Mouse (Mus musculus) gastrocnemius, postnatal 10 days (tissue): ENCODE measurements around the gene Tmem86a. TPM values are rescaled to one million over a fixed set of nuclear protein-coding genes. Genes with fewer than 3 reads are reported as not detected.

Experiments
- DNase-seq: peaks from one replicate; pipeline ENCODE4 v3.0.0; 2021; ENCODE audit warnings: mixed read lengths
- total RNA-seq, 2 experiments: library from RNA; stranded (reverse); gene quantifications; 2 replicates each; pipeline ENCODE4 v1.2.3; 2021

The Tmem86a gene
- total RNA-seq, 2 experiments from 2014 or later = 8.2 to 9.0 TPM

- no peak for DNase-seq
Measured at GRCm38 (mm10) chr7:47027520-47027919, 22.9 kb upstream of the Tmem86a start.

DNA sequence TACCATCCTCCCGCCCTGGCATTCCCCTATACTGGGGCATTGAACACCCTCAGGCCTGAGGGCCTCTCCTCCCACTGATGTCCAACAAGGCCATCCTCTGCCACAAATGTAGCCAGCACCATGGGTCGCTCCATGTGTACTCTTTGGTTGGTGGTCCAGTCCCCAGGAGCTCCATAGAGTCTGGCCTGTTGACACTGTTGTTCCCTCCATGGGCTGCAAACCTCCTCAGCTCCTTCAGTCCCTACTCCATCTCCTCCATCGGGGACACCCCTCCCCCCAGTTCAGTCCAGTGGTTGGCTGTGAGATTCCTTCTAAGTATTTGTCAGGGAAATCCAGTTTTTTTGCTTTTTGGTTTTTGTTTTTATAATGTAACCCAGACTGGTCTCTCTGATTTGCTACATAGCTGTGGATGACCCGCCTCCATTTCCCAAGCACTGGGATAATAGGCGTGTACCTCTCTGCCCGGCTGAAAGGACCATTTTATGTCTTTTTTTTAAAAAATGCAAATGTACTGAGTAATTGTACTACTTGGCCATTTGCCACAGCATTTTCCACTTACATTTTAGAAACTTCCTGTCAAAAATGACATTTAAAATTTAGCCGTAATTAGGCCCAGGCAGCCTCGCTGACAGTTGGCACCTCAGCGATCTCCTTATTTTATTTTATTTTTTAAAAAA, 19.7 kb upstream of the Tmem86a start:
- DNase-seq = no peak

GRCm38 (mm10) chr7:47031371-47031770, 19.0 kb upstream of the Tmem86a start:
- no peak for DNase-seq

DNA sequence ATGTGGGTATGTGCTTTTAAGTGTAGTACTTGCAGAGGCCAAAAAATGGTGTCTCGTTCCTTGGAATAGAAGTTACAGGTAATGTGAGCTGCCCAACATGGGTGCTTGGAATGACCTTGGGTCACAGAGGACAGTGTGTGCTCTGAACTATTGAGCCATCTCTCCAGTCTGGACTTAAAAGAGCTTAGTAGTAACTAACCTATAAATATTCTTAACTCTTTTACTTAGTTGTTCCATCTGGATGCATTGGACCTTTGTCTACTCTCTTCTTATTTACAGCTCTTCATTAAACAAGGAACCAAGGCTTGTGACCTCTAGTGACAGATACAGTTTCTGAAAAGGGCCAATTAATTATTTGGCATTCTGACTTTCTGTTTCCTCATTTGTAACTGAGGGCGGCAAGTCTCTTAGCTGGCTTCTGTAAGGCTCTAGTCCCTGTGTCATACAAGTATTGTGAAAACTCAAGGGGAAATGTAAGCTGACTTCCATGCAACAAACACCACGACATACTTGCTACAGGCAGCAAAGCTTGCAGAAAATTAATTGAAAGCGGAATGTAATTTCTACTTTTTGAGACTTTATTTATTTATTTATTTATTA, 15.5 kb upstream of the Tmem86a start:
- no peak for DNase-seq

- DNase-seq = no peak
Measured at GRCm38 (mm10) chr7:47035426-47035825, 15.0 kb upstream of the Tmem86a start.

DNA sequence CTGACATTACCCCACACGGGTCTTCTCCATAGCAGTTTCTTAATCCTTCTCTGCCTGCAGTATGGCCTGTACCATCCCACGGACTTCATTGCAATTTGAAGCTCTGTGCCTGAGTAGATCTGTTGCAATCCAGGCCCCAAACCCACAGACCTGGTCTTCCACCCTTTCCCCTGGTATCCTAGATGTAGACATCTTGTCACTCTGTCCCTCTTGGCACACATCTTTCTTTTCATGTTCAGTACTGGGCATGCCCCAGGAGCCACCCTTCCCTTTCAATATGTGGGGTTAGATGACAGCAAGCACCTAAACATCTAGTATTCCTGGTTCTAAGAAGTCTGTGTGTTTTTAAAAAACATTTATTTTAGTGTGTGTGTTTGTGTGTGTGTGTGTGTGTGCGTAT, 8.7 kb upstream of the Tmem86a start:
- no peak for DNase-seq

DNA sequence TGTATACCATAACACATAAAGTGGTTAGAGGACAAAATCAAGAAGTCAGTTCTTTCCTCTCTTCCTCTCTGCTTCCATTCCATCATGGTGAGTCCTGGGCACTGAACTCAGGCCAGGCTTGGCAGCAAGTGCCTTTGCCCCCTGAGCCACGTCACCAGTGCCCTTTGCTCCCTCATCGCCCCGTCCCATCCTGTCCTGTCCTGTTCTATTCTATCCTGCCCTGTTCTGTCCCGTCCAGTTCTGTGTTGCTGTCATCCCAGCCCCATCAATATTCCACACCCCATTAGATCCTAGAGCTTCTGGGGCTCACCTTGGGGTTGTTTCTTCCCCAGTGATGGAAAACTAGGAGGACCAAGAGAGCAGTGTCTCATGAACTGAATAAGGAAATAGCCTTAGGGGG, 8.3 kb upstream of the Tmem86a start:
- DNase-seq = no peak

GRCm38 (mm10) chr7:47042823-47043490, 7.4 kb upstream of the Tmem86a start:
- DNase-seq = no peak

DNA sequence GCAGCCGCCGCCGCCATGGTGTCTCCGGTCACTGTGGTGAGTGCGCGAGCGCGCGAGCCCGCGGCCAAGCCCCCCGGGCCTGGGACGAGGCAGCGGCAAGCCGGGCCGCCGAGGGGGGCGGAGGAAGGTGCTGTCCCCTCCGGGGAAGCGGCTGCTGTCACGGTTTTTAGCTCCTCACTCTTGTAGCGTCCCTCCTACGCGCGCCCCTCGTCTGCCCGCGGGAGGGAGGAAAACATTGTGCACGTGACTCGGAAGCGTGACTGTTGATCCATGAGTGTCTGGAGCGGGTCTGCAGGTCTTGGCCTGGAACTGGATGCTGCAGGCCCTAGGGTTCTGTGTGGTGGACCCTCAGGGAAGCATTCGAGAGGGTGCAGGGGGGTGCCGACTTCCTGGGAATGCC, 365 bp downstream of the Tmem86a start:
- no peak for DNase-seq

GRCm38 (mm10) chr7:47051404-47052151, 1.2 kb downstream of the Tmem86a start:
- peak; percentile 50 for DNase-seq

DNA sequence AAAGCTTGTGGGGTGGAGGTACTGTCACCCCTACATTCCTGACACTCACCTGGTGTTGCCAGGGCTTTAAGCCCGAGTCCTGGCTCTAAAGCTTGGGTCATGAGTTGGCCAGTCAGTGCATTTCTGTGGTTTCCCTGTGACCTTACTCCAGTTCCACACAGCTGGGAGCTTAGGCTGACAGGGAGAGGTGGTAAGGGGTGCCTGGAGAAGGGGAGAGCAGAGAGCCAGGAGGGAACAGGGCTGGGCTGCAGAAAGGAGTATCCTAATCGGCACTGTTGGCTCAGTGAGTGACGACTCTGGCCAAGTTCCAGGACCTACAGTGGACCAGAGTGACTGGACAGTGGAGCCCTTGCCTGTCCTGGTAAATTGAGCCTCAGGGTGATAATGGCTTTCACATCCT, 1.9 kb downstream of the Tmem86a start:
- peak; percentile 50 for DNase-seq

DNA sequence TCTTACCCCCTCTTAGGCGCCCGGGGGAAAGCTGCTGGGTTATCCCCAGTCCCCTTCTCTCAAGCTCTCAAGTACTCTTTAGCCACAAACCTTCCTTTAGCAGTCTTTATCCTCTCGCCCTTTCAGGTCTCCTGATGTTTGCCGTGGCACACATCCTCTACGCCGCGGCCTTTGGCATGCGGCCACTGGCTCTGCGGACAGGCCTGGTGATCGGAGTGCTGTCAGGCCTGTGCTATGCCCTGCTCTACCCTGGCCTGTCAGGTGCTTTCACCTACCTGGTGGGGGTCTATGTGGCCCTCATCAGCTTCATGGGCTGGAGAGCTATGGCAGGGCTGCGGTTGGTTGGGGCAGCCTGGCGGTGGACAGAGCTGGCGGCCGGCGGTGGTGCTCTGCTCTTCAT, 2.9 kb downstream of the Tmem86a start:
- no peak for DNase-seq

DNA sequence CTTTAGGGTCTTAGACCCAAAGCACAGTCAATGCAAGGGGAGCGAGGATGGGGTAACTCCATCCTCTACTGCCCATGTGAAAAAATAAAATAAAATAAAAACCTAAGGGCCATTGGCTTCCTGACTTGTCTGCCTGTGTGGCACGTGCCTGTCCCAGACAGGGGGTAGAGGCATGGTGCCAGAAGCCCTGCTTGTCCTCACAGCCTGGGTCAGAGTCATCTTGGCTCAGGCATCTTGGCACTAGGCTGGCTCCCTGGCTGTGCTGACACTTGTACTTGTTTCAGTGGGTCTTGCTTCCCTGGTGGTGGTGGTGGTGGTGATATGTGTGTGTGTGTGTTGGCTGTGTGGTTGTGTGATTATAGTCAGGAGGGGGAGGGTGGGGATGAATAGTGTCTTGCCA, 4.3 kb downstream of the Tmem86a start:
- no peak for DNase-seq

- no peak for DNase-seq
Measured at GRCm38 (mm10) chr7:47055744-47056143, 5.3 kb downstream of the Tmem86a start.

GRCm38 (mm10) chr7:47056273-47056672, 5.9 kb downstream of the Tmem86a start:
- DNase-seq = no peak

- DNase-seq = no peak
Measured at GRCm38 (mm10) chr7:47059339-47059738, 8.9 kb downstream of the Tmem86a start.

DNA sequence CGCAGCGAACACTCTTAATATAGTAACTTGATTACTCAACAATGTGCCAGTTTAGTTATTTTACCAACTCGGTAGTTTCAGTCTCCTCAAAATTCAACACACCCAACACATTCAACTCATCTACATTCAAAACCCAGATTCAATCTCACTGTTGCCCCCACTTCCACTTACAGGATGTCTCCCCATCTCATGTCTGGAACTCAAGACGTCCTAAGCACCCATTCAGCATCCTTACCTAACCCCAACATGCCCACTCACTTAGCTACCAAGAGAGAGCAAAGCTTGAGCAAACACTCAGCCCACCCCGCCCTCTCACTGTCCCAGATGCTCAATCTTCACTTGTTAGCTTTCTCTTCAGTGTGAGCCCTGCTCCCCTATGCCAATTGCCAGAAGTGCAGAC, 11.2 kb downstream of the Tmem86a start:
- no peak for DNase-seq

DNA sequence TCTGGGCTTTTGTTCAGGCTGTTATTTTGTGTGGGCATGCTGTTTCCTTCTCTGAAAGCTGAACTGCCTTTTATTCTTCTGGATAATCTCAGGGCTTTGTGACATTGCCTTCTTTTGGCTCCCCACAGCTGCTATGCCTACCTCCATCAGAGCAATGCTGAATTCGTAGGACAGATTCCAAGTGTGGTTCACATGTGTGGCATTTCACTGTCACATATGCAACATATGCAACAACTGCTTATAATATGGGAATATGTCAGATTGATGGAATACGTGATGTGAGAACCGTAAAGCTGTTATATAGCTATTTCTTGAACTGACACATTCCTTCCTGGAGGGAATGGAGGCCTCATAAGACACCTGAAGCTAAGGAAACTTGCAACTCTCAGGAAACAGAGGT, 16.5 kb downstream of the Tmem86a start:
- DNase-seq = no peak

- no peak for DNase-seq
Measured at GRCm38 (mm10) chr7:47067879-47068278, 17.5 kb downstream of the Tmem86a start.

- no peak for DNase-seq
Measured at GRCm38 (mm10) chr7:47072551-47072950, 22.1 kb downstream of the Tmem86a start.

GRCm38 (mm10) chr7:47073536-47074521, 23.4 kb downstream of the Tmem86a start:
- no peak for DNase-seq

DNA sequence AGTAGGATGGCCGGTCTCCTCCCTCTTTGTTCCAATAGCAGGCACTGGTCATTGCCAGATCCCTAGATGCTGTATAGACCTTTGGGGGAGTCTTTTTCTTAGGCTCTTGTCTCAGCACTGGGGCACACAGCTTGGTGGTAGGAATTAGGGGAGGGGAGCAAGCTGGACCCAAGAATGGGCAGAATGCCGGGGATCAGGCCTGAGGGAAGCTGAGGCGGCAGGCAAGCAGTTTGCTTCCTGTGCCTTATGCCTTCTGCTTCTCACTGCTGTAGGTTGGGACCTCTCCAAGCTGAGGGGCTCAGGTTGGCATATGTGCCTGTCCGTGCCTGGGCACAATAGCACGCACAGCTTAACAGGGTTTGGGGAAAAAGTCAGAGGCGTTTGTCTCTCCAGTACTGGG, 25.8 kb downstream of the Tmem86a start:
- DNase-seq = no peak
